In genomic region chr9:121647026-121647425, GRCm38 (mm10) we compare ENCODE assay signal across 37 mouse cellular contexts. TPM values are rescaled to one million over a fixed set of nuclear protein-coding genes. Genes with fewer than 3 reads are reported as not detected.
DNase-seq lines count a peak whose midpoint lies in the region; ATAC-seq and TF ChIP-seq lines count a peak whose summit lies in the region.
"Had no signal": no experiment of that assay in that cellular context is flagged by ENCODE, and none has a peak within 500 bp of the region (broad histone marks: within the 10 kb centered on the region; RNA-seq: fewer than 3 reads in every experiment).

No protein-coding gene starts in this region.

- H3K27me3 ChIP-seq in lung, postnatal 0 days (replicated peaks; ENCODE audit: insufficient read depth, low read length): peaks cover 18% of the 10 kb centered on the region

- no peak for TF ChIP-seq CTCF in lung, postnatal 0 days (IDR thresholded peaks at IDR 0.05)

- no peak overlapping the region for H3K4me3 ChIP-seq in lung, postnatal 0 days (ENCODE audit: low read depth, low read length)
- H3K4me3 ChIP-seq: embryonic facial prominence, embryonic 12.5 days; forebrain, embryonic 10.5 days; forebrain, embryonic 15.5 days; heart, adult 2 months; heart, embryonic 13.5 days; lung, embryonic 15.5 days; midbrain, embryonic 15.5 days; myocyte had no signal

- no peaks in the 10 kb centered on the region for H3K9me3 ChIP-seq in lung, postnatal 0 days (ENCODE audit: low read length)
- H3K9me3 ChIP-seq: embryonic facial prominence, embryonic 12.5 days; forebrain, embryonic 10.5 days; forebrain, embryonic 15.5 days; heart, embryonic 13.5 days; lung, embryonic 15.5 days; midbrain, embryonic 15.5 days had no signal

- WGBS in lung, postnatal 0 days: 46% methylated on average over 7 of the region's 7 CpGs

- H3K36me3 ChIP-seq in lung, postnatal 0 days (ENCODE audit: insufficient read depth, low read length): no peaks in the 10 kb centered on the region
- H3K36me3 ChIP-seq: embryonic facial prominence, embryonic 12.5 days; forebrain, embryonic 10.5 days; forebrain, embryonic 15.5 days; G1E; heart, embryonic 13.5 days; lung, embryonic 15.5 days; midbrain, embryonic 15.5 days had no signal

- H3K9ac ChIP-seq in lung, postnatal 0 days (replicated peaks; ENCODE audit: low read depth): no peak overlapping the region
- H3K9ac ChIP-seq: embryonic facial prominence, embryonic 12.5 days; forebrain, embryonic 15.5 days; heart, embryonic 13.5 days; hindbrain, embryonic 14.5 days; lung, embryonic 15.5 days; midbrain, embryonic 15.5 days had no signal

- peak; percentile 53 for DNase-seq in lung, postnatal 36 days
- no peak for DNase-seq in lung, postnatal 0 days (ENCODE audit: low spot score)
- peak; percentile 19 for DNase-seq in thymus, postnatal 25 days
- no peak for DNase-seq in thymus, postnatal 0 days (ENCODE audit: low spot score)
- DNase-seq in T-cell, adult 2 months (ENCODE audit: low spot score): peak; percentile 67
- DNase-seq in induced T-regulatory cell, adult 2 months (ENCODE audit: low read depth): peak; percentile 35
- no peak for DNase-seq in testis, postnatal 14 days (ENCODE audit: low spot score)
- DNase-seq: adrenal gland, postnatal 14 days; cerebellum, adult 11-12 months; cerebellum, adult 9-11 months; embryo, embryonic 11 days; gastrocnemius, postnatal 25 days; heart, adult 2 months; heart, postnatal 10 days; kidney, adult 11 months; kidney, postnatal 14 days; layer of hippocampus, adult 9-11 months; retina, postnatal 1 day; right cerebral cortex, postnatal 14 days; thymus, postnatal 36 days had no signal

- no peak overlapping the region for H3K4me2 ChIP-seq in lung, postnatal 0 days (replicated peaks; ENCODE audit: low read depth, low read length)
- H3K4me2 ChIP-seq: embryonic facial prominence, embryonic 12.5 days; forebrain, embryonic 15.5 days; heart, embryonic 13.5 days; hindbrain, embryonic 14.5 days; liver, embryonic 11.5 days; lung, embryonic 15.5 days; midbrain, embryonic 15.5 days had no signal

- H3K27ac ChIP-seq in lung, postnatal 0 days (ENCODE audit: low read length): no peak overlapping the region
- H3K27ac ChIP-seq: embryonic facial prominence, embryonic 12.5 days; forebrain, embryonic 10.5 days; forebrain, embryonic 15.5 days; heart, adult 2 months; heart, embryonic 13.5 days; hindbrain, embryonic 14.5 days; lung, embryonic 15.5 days; midbrain, embryonic 15.5 days had no signal

- ATAC-seq in lung, postnatal 0 days: no peak
- ATAC-seq in monocyte, adult 5-6 weeks (replicated peaks; ENCODE audit: insufficient number of reproducible peaks, low FRiP score, low TSS enrichment, poor library complexity, severe bottlenecking): no peak
- ATAC-seq: forebrain, embryonic 15.5 days; inflammation-experienced regulatory T-cells, adult 6 months; midbrain, embryonic 15.5 days had no signal

- peaks cover 3% of the 10 kb centered on the region; the same call in 1 of the 2 replicates for H3K4me1 ChIP-seq in lung, postnatal 0 days (ENCODE audit: insufficient read depth, low read depth, low read length)

- TF ChIP-seq EP300 in lung, postnatal 0 days (IDR thresholded peaks at IDR 0.05): no peak

RNA-seq across cellular contexts. Expression of gene Vipr1, which starts 4.5 kb away (rescaled TPM):
- 0.20 and 0.29 TPM in 2 replicates for polyA plus RNA-seq in lung, postnatal 0 days (2015; fragmentation: Nextera tagmentation; extraction: Ambion mirVana)
- 1.3 and 1.4 TPM in 2 replicates for polyA plus RNA-seq in thymus, postnatal 0 days (2015; fragmentation: Nextera tagmentation; extraction: Ambion mirVana)
- 0.29 to 0.78 TPM (median 0.32 TPM) in 3 replicates for total RNA-seq in monocyte, adult 5-6 weeks (2017)
- polyA plus RNA-seq: G1E; kidney, embryonic 14.5 days had no signal

RNA-seq across cellular contexts. Expression of gene Lyzl4, which starts 5.1 kb away (rescaled TPM):
- polyA plus RNA-seq in lung, postnatal 0 days (2015; fragmentation: Nextera tagmentation; extraction: Ambion mirVana): not detected in 2 replicates
- 1.2 and 1.3 TPM in 2 replicates for polyA plus RNA-seq in thymus, postnatal 0 days (2015; fragmentation: Nextera tagmentation; extraction: Ambion mirVana)
- not detected in 3 replicates for total RNA-seq in monocyte, adult 5-6 weeks (2017)
- total RNA-seq: adrenal gland, postnatal 14 days; G1E; gastrocnemius, adult 18-20 months; gastrocnemius, postnatal 25 days; heart, adult 2 months; heart, postnatal 10 days; hematopoietic stem cell, adult 5-6 weeks had no signal
- polyA plus RNA-seq: forebrain, embryonic 10.5 days; forebrain, embryonic 15.5 days; G1E; heart, embryonic 13.5 days; inflammation-experienced regulatory T-cells, adult 6 months; limb, embryonic 11.5 days; liver, embryonic 11.5 days; lung, embryonic 15.5 days; myocyte; neural tube, embryonic 14.5 days had no signal

RNA-seq across cellular contexts. Expression of gene Sec22c, which starts 58.3 kb away (rescaled TPM):
- polyA plus RNA-seq in lung, postnatal 0 days (2015; fragmentation: Nextera tagmentation; extraction: Ambion mirVana): 6.1 and 7.7 TPM in 2 replicates
- polyA plus RNA-seq in thymus, postnatal 0 days (2015; fragmentation: Nextera tagmentation; extraction: Ambion mirVana): 18.8 and 21.5 TPM in 2 replicates
- 1.1 to 4.3 TPM (median 3.0 TPM) in 3 replicates for total RNA-seq in monocyte, adult 5-6 weeks (2017)

Comparison
In these comparisons a context has a peak if more than half of its experiments do, and no peak if none do; other contexts are left out.
1. DNase-seq: peak in lung, postnatal 36 days (single experiment), thymus, postnatal 25 days (single experiment), T-cell, adult 2 months (single experiment) and induced T-regulatory cell, adult 2 months (single experiment); none in lung, postnatal 0 days (single experiment), thymus, postnatal 0 days (single experiment) and testis, postnatal 14 days (single experiment).